Mouse (Mus musculus): ENCODE data around the gene Ecm1.
A peak's percentile ranks its signal among the peaks of the same experiment; 100 is the strongest.

Ecm1 gene

GRCm38 (mm10) chr3:95739353-95740104, at the start of gene Ecm1:
Gene Ecm1 (minus strand): TSS chr3:95739569.
- peak; percentile 13 to 18 for DNase-seq (ENCODE audit: low spot score in 2 of 2)

- DNase-seq (ENCODE audit: low spot score in 2 of 2): no peak
Observed at GRCm38 (mm10) chr3:95785501-95785900, 46.1 kb upstream of the Ecm1 start.

GRCm38 (mm10) chr3:95771985-95772384, 32.6 kb upstream of the Ecm1 start:
- DNase-seq (ENCODE audit: low spot score in 2 of 2): peak; percentile 37 to 41

GRCm38 (mm10) chr3:95765534-95765933, 26.2 kb upstream of the Ecm1 start:
- DNase-seq (ENCODE audit: low spot score in 2 of 2): no peak

GRCm38 (mm10) chr3:95763811-95764210, 24.4 kb upstream of the Ecm1 start:
- DNase-seq (ENCODE audit: low spot score in 2 of 2): no peak

- DNase-seq (ENCODE audit: low spot score in 2 of 2): no peak
Observed at GRCm38 (mm10) chr3:95762961-95763360, 23.6 kb upstream of the Ecm1 start.

GRCm38 (mm10) chr3:95761771-95762170, 22.4 kb upstream of the Ecm1 start:
- DNase-seq (ENCODE audit: low spot score in 2 of 2): no peak

- no peak for DNase-seq (ENCODE audit: low spot score in 2 of 2)
Observed at GRCm38 (mm10) chr3:95760656-95761055, 21.3 kb upstream of the Ecm1 start.

- DNase-seq (ENCODE audit: low spot score in 2 of 2): no peak
Observed at GRCm38 (mm10) chr3:95760106-95760505, 20.7 kb upstream of the Ecm1 start, which contains the start of gene Tars2. Gene Tars2 (minus strand): TSS chr3:95760206.

GRCm38 (mm10) chr3:95758467-95759218, 19.3 kb upstream of the Ecm1 start:
- DNase-seq (ENCODE audit: low spot score in 2 of 2): no peak

GRCm38 (mm10) chr3:95756808-95757207, 17.4 kb upstream of the Ecm1 start:
- DNase-seq (ENCODE audit: low spot score in 2 of 2): no peak

GRCm38 (mm10) chr3:95754345-95755206, 15.2 kb upstream of the Ecm1 start:
- peak; percentile 90 to 91 for DNase-seq (ENCODE audit: low spot score in 2 of 2)

GRCm38 (mm10) chr3:95752935-95753334, 13.6 kb upstream of the Ecm1 start:
- no peak for DNase-seq (ENCODE audit: low spot score in 2 of 2)

GRCm38 (mm10) chr3:95740406-95740805, 1.0 kb upstream of the Ecm1 start:
- DNase-seq (ENCODE audit: low spot score in 2 of 2): peak; percentile 39 to 50

GRCm38 (mm10) chr3:95735071-95735670, 4.2 kb downstream of the Ecm1 start:
- no peak for DNase-seq (ENCODE audit: low spot score in 2 of 2)

- DNase-seq (ENCODE audit: low spot score in 2 of 2): no peak
Observed at GRCm38 (mm10) chr3:95734092-95734702, 5.2 kb downstream of the Ecm1 start.

- no peak for DNase-seq (ENCODE audit: low spot score in 2 of 2)
Observed at GRCm38 (mm10) chr3:95732744-95733521, 6.4 kb downstream of the Ecm1 start.

GRCm38 (mm10) chr3:95732297-95732696, 7.1 kb downstream of the Ecm1 start:
- no peak for DNase-seq (ENCODE audit: low spot score in 2 of 2)

- no peak for DNase-seq (ENCODE audit: low spot score in 2 of 2)
Observed at GRCm38 (mm10) chr3:95731802-95732201, 7.6 kb downstream of the Ecm1 start.

- DNase-seq (ENCODE audit: low spot score in 2 of 2): no peak
Observed at GRCm38 (mm10) chr3:95730431-95730830, 8.9 kb downstream of the Ecm1 start.

Data from spleen, postnatal 36 days (tissue).